8 mouse cellular contexts compared by ENCODE assay signal in the genomic region with DNA sequence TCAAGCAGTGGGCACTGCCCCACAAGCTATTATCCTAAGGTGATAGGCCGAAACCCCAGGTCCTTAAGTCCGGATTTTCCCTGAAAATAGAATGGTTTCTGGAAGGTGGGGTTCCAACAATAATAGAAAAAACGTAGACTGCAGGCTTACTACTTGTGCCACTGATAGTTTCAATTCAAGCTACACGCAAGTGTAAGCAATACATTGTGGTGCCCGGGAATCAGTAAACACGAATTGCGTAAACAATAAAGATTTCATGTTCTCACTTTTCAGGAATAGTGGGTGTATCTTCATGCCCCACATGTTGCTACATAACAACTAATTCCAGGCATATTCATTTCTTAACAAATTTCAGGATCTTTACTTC. TPM values are rescaled to one million over a fixed set of nuclear protein-coding genes. Genes with fewer than 3 reads are reported as not detected.
DNase-seq lines count a peak whose midpoint lies in the region; ATAC-seq and TF ChIP-seq lines count a peak whose summit lies in the region.

No protein-coding gene starts in this region.

- peak overlapping the region; percentile 39 for H3K4me2 ChIP-seq in neural tube, embryonic 11.5 days (ENCODE audit: low read depth)
- H3K4me2 ChIP-seq in limb, embryonic 14.5 days (replicated peaks; ENCODE audit: low read depth, low read length, severe bottlenecking): peak overlapping the region; percentile 37
- peak overlapping the region; percentile 51 for H3K4me2 ChIP-seq in stomach, embryonic 15.5 days

- no peak for ATAC-seq in neural tube, embryonic 11.5 days (ENCODE audit: insufficient read depth, low FRiP score, low TSS enrichment)
- ATAC-seq in limb, embryonic 14.5 days (ENCODE audit: low FRiP score, low read depth): no peak; the same call in 1 of the 2 replicates
- ATAC-seq in stomach, embryonic 15.5 days (ENCODE audit: insufficient read depth, low FRiP score, low read depth): no peak

- H3K36me3 ChIP-seq in neural tube, embryonic 11.5 days (ENCODE audit: control insufficient read depth, insufficient read depth, low read length): no peaks in the 10 kb centered on the region
- H3K36me3 ChIP-seq in limb, embryonic 14.5 days (ENCODE audit: control insufficient read depth, insufficient read depth, low read length): 0 out of 2 replicates have a peak, but pooled peaks cover 4% of the 10 kb centered on the region
- no peaks in the 10 kb centered on the region for H3K36me3 ChIP-seq in stomach, embryonic 15.5 days

- no peaks in the 10 kb centered on the region for H3K4me1 ChIP-seq in cerebellum, adult 2 months (ENCODE audit: control insufficient read depth, insufficient read depth, low read length)
- no peaks in the 10 kb centered on the region for H3K4me1 ChIP-seq in neural tube, embryonic 11.5 days (ENCODE audit: control insufficient read depth, insufficient read depth, low read length)
- no peaks in the 10 kb centered on the region for H3K4me1 ChIP-seq in limb, embryonic 14.5 days (ENCODE audit: control insufficient read depth, insufficient read depth, low read length)
- no peaks in the 10 kb centered on the region for H3K4me1 ChIP-seq in stomach, embryonic 15.5 days

- no peak overlapping the region for H3K9ac ChIP-seq in neural tube, embryonic 11.5 days (ENCODE audit: low read length)
- no peak overlapping the region for H3K9ac ChIP-seq in limb, embryonic 14.5 days (ENCODE audit: low read depth, low read length, severe bottlenecking)
- H3K9ac ChIP-seq in stomach, embryonic 15.5 days: no peak overlapping the region

- H3K27ac ChIP-seq in cerebellum, adult 2 months (ENCODE audit: insufficient read depth, low read length): no peak overlapping the region
- H3K27ac ChIP-seq in neural tube, embryonic 11.5 days (ENCODE audit: low read depth, low read length): no peak overlapping the region
- no peak overlapping the region for H3K27ac ChIP-seq in limb, embryonic 14.5 days (replicated peaks; ENCODE audit: low read depth, low read length)
- peak overlapping the region; percentile 26; the same call in 1 of the 2 replicates for H3K27ac ChIP-seq in stomach, embryonic 15.5 days

- peak overlapping the region; percentile 73 for H3K4me3 ChIP-seq in cerebellum, adult 2 months (replicated peaks; ENCODE audit: insufficient read depth, low read depth, low read length)
- H3K4me3 ChIP-seq in neural tube, embryonic 11.5 days (ENCODE audit: low read depth, low read length): peak overlapping the region; percentile 50
- peak overlapping the region; percentile 48 for H3K4me3 ChIP-seq in limb, embryonic 14.5 days (replicated peaks; ENCODE audit: low read length)
- peak overlapping the region; percentile 54 for H3K4me3 ChIP-seq in stomach, embryonic 15.5 days (replicated peaks)

- no peaks in the 10 kb centered on the region for H3K27me3 ChIP-seq in cerebellum, adult 2 months (ENCODE audit: control insufficient read depth, insufficient read depth, low read length)
- H3K27me3 ChIP-seq in neural tube, embryonic 11.5 days (ENCODE audit: control insufficient read depth, insufficient read depth, low read length): 0 out of 2 replicates have a peak, but pooled peaks cover 3% of the 10 kb centered on the region
- H3K27me3 ChIP-seq in limb, embryonic 14.5 days (ENCODE audit: control insufficient read depth, insufficient read depth, low read length): no peaks in the 10 kb centered on the region
- no peaks in the 10 kb centered on the region for H3K27me3 ChIP-seq in stomach, embryonic 15.5 days (replicated peaks)

- H3K9me3 ChIP-seq in neural tube, embryonic 11.5 days (ENCODE audit: control insufficient read depth, low read length): no peaks in the 10 kb centered on the region
- no peaks in the 10 kb centered on the region for H3K9me3 ChIP-seq in limb, embryonic 14.5 days (ENCODE audit: control insufficient read depth, low read length)
- H3K9me3 ChIP-seq in stomach, embryonic 15.5 days: no peaks in the 10 kb centered on the region

- 14% methylated on average over 7 of the region's 7 CpGs for WGBS in cerebellum, adult 2 months
- WGBS in neural tube, embryonic 11.5 days: 32% methylated on average over 7 of the region's 7 CpGs
- 40% methylated on average over 7 of the region's 7 CpGs for WGBS in limb, embryonic 14.5 days
- 30% methylated on average over 7 of the region's 7 CpGs for WGBS in stomach, embryonic 15.5 days

- no peak for DNase-seq in cerebellum, adult 2 months
- DNase-seq in cerebellum, postnatal 4 days (ENCODE audit: low spot score in 2 of 2): no peak
- no peak for DNase-seq in neural tube, embryonic 11.5 days (ENCODE audit: low spot score)
- no peak for DNase-seq in neural tube, embryonic 10.5 days (ENCODE audit: extremely low spot score, low spot score)
- no peak for DNase-seq in limb, embryonic 14.5 days (ENCODE audit: low spot score)
- no peak for DNase-seq in frontal cortex, postnatal 25 days (ENCODE audit: low spot score in 2 of 2)
- no peak for DNase-seq in spleen, postnatal 14 days (ENCODE audit: low spot score in 2 of 2)

- TF ChIP-seq POLR2A in cerebellum, adult 2 months (IDR thresholded peaks at IDR 0.05; ENCODE audit: borderline replicate concordance, insufficient read depth, low read length): no peak
- TF ChIP-seq POLR2A in limb, embryonic 14.5 days (IDR thresholded peaks at IDR 0.05; ENCODE audit: borderline replicate concordance, extremely low read depth, insufficient read depth, insufficient read length): no peak

- no peak for TF ChIP-seq CTCF in cerebellum, adult 2 months (IDR thresholded peaks at IDR 0.05; ENCODE audit: borderline replicate concordance, insufficient read depth, low read depth, low read length)

RNA-seq across cellular contexts. Expression of a gene that starts 0.4 kb away (rescaled TPM):
- 37.2 and 39.4 TPM in 2 replicates for polyA plus RNA-seq in cerebellum, adult 2 months (2012; rRNA removed)
- polyA plus RNA-seq in neural tube, embryonic 11.5 days (2014; fragmentation: Nextera tagmentation; extraction: Ambion mirVana): 56.4 and 61.1 TPM in 2 replicates
- polyA plus RNA-seq in limb, embryonic 14.5 days (2012; rRNA removed): 37.9 and 42.1 TPM in 2 replicates
- 52.8 and 56.2 TPM in 2 replicates for polyA plus RNA-seq in limb, embryonic 14.5 days (2014; fragmentation: Nextera tagmentation; extraction: Ambion mirVana)
- polyA plus RNA-seq in stomach, embryonic 15.5 days (2015; fragmentation: Nextera tagmentation; extraction: Ambion mirVana): 47.7 and 51.8 TPM in 2 replicates

RNA-seq across cellular contexts. Expression of a gene that starts 31.5 kb away (rescaled TPM):
- 14.9 and 15.3 TPM in 2 replicates for polyA plus RNA-seq in cerebellum, adult 2 months (2012; rRNA removed)
- 2.7 and 2.9 TPM in 2 replicates for polyA plus RNA-seq in neural tube, embryonic 11.5 days (2014; fragmentation: Nextera tagmentation; extraction: Ambion mirVana)
- 48.1 and 70.4 TPM in 2 replicates for polyA plus RNA-seq in limb, embryonic 14.5 days (2012; rRNA removed)
- 5.0 and 5.6 TPM in 2 replicates for polyA plus RNA-seq in limb, embryonic 14.5 days (2014; fragmentation: Nextera tagmentation; extraction: Ambion mirVana)
- 2.1 TPM in 2 replicates for polyA plus RNA-seq in stomach, embryonic 15.5 days (2015; fragmentation: Nextera tagmentation; extraction: Ambion mirVana)

RNA-seq across cellular contexts. Expression of a gene that starts 41.0 kb away (rescaled TPM):
- not detected in 2 replicates for polyA plus RNA-seq in cerebellum, adult 2 months (2012; rRNA removed)
- not detected in 2 replicates for polyA plus RNA-seq in neural tube, embryonic 11.5 days (2014; fragmentation: Nextera tagmentation; extraction: Ambion mirVana)
- 0.15 TPM in 1 of 2 replicates, not detected in the other for polyA plus RNA-seq in limb, embryonic 14.5 days (2012; rRNA removed)
- not detected in 2 replicates for polyA plus RNA-seq in limb, embryonic 14.5 days (2014; fragmentation: Nextera tagmentation; extraction: Ambion mirVana)
- polyA plus RNA-seq in stomach, embryonic 15.5 days (2015; fragmentation: Nextera tagmentation; extraction: Ambion mirVana): not detected in 2 replicates

RNA-seq across cellular contexts. Expression of a gene that starts 45.3 kb away (rescaled TPM):
- 1.9 and 2.0 TPM in 2 replicates for polyA plus RNA-seq in cerebellum, adult 2 months (2012; rRNA removed)
- 4.2 and 4.4 TPM in 2 replicates for polyA plus RNA-seq in neural tube, embryonic 11.5 days (2014; fragmentation: Nextera tagmentation; extraction: Ambion mirVana)
- 14.0 and 14.9 TPM in 2 replicates for polyA plus RNA-seq in limb, embryonic 14.5 days (2012; rRNA removed)
- 14.9 and 15.1 TPM in 2 replicates for polyA plus RNA-seq in limb, embryonic 14.5 days (2014; fragmentation: Nextera tagmentation; extraction: Ambion mirVana)
- 13.5 and 13.9 TPM in 2 replicates for polyA plus RNA-seq in stomach, embryonic 15.5 days (2015; fragmentation: Nextera tagmentation; extraction: Ambion mirVana)

RNA-seq across cellular contexts. Expression of a gene that starts 46.0 kb away (rescaled TPM):
- polyA plus RNA-seq in cerebellum, adult 2 months (2012; rRNA removed): not detected in 2 replicates
- polyA plus RNA-seq in neural tube, embryonic 11.5 days (2014; fragmentation: Nextera tagmentation; extraction: Ambion mirVana): not detected in 2 replicates
- not detected in 2 replicates for polyA plus RNA-seq in limb, embryonic 14.5 days (2012; rRNA removed)
- not detected in 2 replicates for polyA plus RNA-seq in limb, embryonic 14.5 days (2014; fragmentation: Nextera tagmentation; extraction: Ambion mirVana)
- not detected in 2 replicates for polyA plus RNA-seq in stomach, embryonic 15.5 days (2015; fragmentation: Nextera tagmentation; extraction: Ambion mirVana)
